Mouse (Mus musculus): ENCODE data around the gene Zfp944.
A peak's percentile ranks its signal among the peaks of the same experiment; 100 is the strongest.
"Not testable (repeated sequence)": the region's sequence is repeated elsewhere in the genome, so short reads cannot be mapped to it uniquely, and the experiment has no call there.

Zfp944 gene

GRCm38 (mm10) chr17:22361101-22361781, at the start of gene Zfp944, which contains the start of gene Zfp758:
Gene Zfp944, minus strand, starts transcription at chr17:22361400.
Gene Zfp758, plus strand, starts transcription at chr17:22361453.
- DNase-seq (ENCODE audit: low read depth, low spot score), result peak; percentile 45

- DNase-seq (ENCODE audit: low read depth, low spot score), result peak; percentile 17
Measured at GRCm38 (mm10) chr17:22410756-22411155, 49.6 kb upstream of the Zfp944 start.

GRCm38 (mm10) chr17:22363895-22364294, 2.7 kb upstream of the Zfp944 start:
- DNase-seq (ENCODE audit: low read depth, low spot score), result no peak

- DNase-seq (ENCODE audit: low read depth, low spot score), result no peak
Measured at GRCm38 (mm10) chr17:22360572-22360971, 628 bp downstream of the Zfp944 start.

- peak; percentile 75 for DNase-seq (ENCODE audit: low read depth, low spot score)
Measured at GRCm38 (mm10) chr17:22352794-22353193, 8.4 kb downstream of the Zfp944 start.

GRCm38 (mm10) chr17:22315247-22315646, 46.0 kb downstream of the Zfp944 start:
- DNase-seq (ENCODE audit: low read depth, low spot score), result not testable (repeated sequence)

GRCm38 (mm10) chr17:22314730-22315226, 46.4 kb downstream of the Zfp944 start, which contains the start of gene CT030661.1:
Gene CT030661.1, minus strand, starts transcription at chr17:22314837.
- DNase-seq (ENCODE audit: low read depth, low spot score), result peak; percentile 99

GRCm38 (mm10) chr17:22314219-22314618, 47.0 kb downstream of the Zfp944 start:
- DNase-seq (ENCODE audit: low read depth, low spot score), result peak; percentile 0

Measured in brain, adult 2 months (tissue).